Mouse (Mus musculus) forebrain, embryonic 13.5 days (tissue): ENCODE results near the gene Tlr4. TPM values are rescaled to one million over a fixed set of nuclear protein-coding genes. Genes with fewer than 3 reads are reported as not detected.

Experiments
- ATAC-seq: fragments of 200-750 bp; cut with Nextera tagmentation; 2 replicates; pipeline ENCODE4 v1.8.0; 2017
- H3K27ac ChIP-seq: fragments of 300-500 bp; sonication (generic); 2 replicates; pipeline ENCODE4 v1.5.1; 2015; ENCODE audit warnings: inconsistent platforms, mild to moderate bottlenecking, moderate library complexity
- H3K27me3 ChIP-seq: fragments of 300-500 bp; sonication (generic); 2 replicates; pipeline ENCODE4 v1.6.1; 2015; ENCODE audit warnings: mild to moderate bottlenecking, inconsistent platforms
- H3K36me3 ChIP-seq: fragments of 300-500 bp; sonication (generic); 2 replicates; pipeline ENCODE4 v1.6.1; 2015; ENCODE audit warnings: mild to moderate bottlenecking, inconsistent platforms; ENCODE audit not compliant: poor library complexity, severe bottlenecking
- H3K4me1 ChIP-seq: fragments of 300-500 bp; sonication (generic); 2 replicates; pipeline ENCODE4 v1.6.1; 2015; ENCODE audit warnings: inconsistent platforms
- H3K4me2 ChIP-seq: fragments of 300-500 bp; sonication (generic); 2 replicates; pipeline ENCODE4 v1.6.1; 2015; ENCODE audit warnings: inconsistent platforms, mild to moderate bottlenecking, moderate library complexity
- H3K4me3 ChIP-seq: fragments of 300-500 bp; sonication (generic); 2 replicates; pipeline ENCODE4 v1.5.1; 2015; ENCODE audit warnings: mild to moderate bottlenecking, inconsistent platforms
- H3K9ac ChIP-seq: fragments of 300-500 bp; sonication (generic); 2 replicates; pipeline ENCODE4 v1.6.1; 2015; ENCODE audit warnings: mild to moderate bottlenecking, inconsistent platforms
- H3K9me3 ChIP-seq: fragments of 300-500 bp; sonication (generic); replicated peaks from 2 replicates; pipeline ENCODE4 v1.6.1; 2016; ENCODE audit warnings: inconsistent platforms
- WGBS: fragments of 180-500 bp; shearing (Covaris S2); methylation state at CpG from one replicate; pipeline ENCODE4 v1.1.7; 2015; 5-methylcytosine and 5-hydroxymethylcytosine counted together
- polyA plus RNA-seq: library from polyadenylated mRNA; unstranded; fragments of >200 nt; fragmentation: Nextera tagmentation; extraction: Ambion mirVana; gene quantifications from 2 replicates; pipeline ENCODE4 v1.2.1, GENCODE M21; 2015

Tlr4 gene
- polyA plus RNA-seq, 1 experiment from 2014 or later, result 0.56 TPM

DNA sequence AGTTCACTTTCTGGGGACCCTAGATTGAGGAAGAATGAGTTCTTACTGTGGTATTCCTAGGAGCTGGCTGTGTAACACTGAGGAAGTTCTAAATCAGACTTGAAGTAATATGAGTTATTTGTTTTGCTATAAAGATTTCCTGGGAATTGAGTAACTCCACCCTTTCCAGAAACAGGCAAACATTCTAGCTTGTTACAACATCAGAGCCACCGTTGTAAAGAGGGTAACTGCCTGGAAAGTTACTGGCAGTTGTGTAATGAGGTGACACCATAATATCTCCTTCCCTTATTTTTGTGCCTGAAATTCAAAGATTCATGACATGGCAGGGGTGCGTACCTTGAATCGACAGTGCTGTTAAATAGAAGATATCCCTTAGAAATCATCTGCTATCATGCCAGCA lies 24.6 kb downstream of the Tlr4 start:
- H3K9ac ChIP-seq, result no peak overlapping the region
- 90% methylated on average over 3 of the region's 3 CpGs for WGBS
- H3K36me3 ChIP-seq, result no peaks in the 10 kb centered on the region
- H3K27ac ChIP-seq, result no peak overlapping the region
- no peaks in the 10 kb centered on the region for H3K27me3 ChIP-seq
- no peak for ATAC-seq
- H3K4me3 ChIP-seq, result no peak overlapping the region
- H3K4me1 ChIP-seq, result no peaks in the 10 kb centered on the region
- no peaks in the 10 kb centered on the region for H3K9me3 ChIP-seq
- no peak overlapping the region for H3K4me2 ChIP-seq

DNA sequence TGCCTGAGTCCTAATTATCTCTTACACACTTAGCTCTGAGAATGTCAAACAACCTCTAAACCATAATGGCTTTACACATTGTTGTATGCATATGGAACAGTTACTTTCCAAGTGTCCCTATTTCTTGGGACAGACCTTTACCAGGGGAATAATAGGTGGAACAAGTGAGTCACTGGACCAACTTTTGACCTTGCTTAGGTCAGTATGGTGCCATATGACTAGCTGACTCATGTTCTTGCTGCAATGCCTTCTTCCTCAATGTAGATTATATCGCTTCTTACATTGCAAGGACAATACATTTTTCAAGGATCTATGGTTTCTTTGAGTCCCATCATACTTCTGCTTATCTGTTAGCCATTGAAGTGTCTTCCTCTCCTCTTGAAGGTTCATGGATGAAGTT lies 29.6 kb downstream of the Tlr4 start:
- Histone ChIP-seq H3K4me3 (no peak overlapping the region), H3K9ac (no peak overlapping the region), H3K4me1 (no peaks in the 10 kb centered on the region), H3K27me3 (no peaks in the 10 kb centered on the region), H3K27ac (no peak overlapping the region), H3K36me3 (no peaks in the 10 kb centered on the region), H3K9me3 (no peaks in the 10 kb centered on the region), H3K4me2 (no peak overlapping the region)
- WGBS, result 90% methylated on average over 1 of the region's 1 CpGs
- ATAC-seq, result no peak

GRCm38 (mm10) chr4:66869919-66870318 lies 42.5 kb downstream of the Tlr4 start:
- no peaks in the 10 kb centered on the region for H3K4me1 ChIP-seq
- WGBS, result 64% methylated on average over 7 of the region's 7 CpGs
- no peaks in the 10 kb centered on the region for H3K36me3 ChIP-seq
- no peak overlapping the region for H3K27ac ChIP-seq
- H3K9me3 ChIP-seq, result no peaks in the 10 kb centered on the region
- H3K4me2 ChIP-seq, result no peak overlapping the region
- no peaks in the 10 kb centered on the region for H3K27me3 ChIP-seq
- no peak overlapping the region for H3K9ac ChIP-seq
- H3K4me3 ChIP-seq, result no peak overlapping the region
- no peak for ATAC-seq

GRCm38 (mm10) chr4:66872026-66872425 lies 44.6 kb downstream of the Tlr4 start:
- no peak for ATAC-seq
- Histone ChIP-seq H3K27me3 (no peaks in the 10 kb centered on the region), H3K4me1 (no peaks in the 10 kb centered on the region), H3K9me3 (no peaks in the 10 kb centered on the region), H3K27ac (no peak overlapping the region), H3K36me3 (no peaks in the 10 kb centered on the region), H3K9ac (no peak overlapping the region), H3K4me3 (no peak overlapping the region), H3K4me2 (no peak overlapping the region)
- 80% methylated on average over 5 of the region's 5 CpGs for WGBS

DNA sequence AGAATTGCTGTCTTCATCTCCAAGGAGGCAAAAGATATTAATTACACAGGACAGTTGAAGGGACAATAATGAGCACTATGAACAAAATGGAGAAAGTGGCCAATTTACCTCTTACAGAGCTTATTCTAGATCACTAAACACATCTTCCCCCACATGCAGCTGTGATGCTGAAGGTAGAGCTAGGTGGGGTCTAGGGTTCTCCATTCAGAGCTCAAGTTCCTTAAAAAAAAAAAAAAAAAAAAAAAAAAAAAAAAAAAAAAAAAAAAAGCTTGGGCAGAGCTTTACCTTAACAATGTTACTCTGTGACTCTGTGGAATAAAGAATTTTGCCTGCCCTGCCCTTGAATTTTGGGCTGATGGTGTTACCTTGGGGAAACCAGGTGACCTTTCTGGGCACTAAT lies 46.0 kb downstream of the Tlr4 start:
- no peaks in the 10 kb centered on the region for H3K27me3 ChIP-seq
- H3K4me3 ChIP-seq, result no peak overlapping the region
- no peak for ATAC-seq

DNA sequence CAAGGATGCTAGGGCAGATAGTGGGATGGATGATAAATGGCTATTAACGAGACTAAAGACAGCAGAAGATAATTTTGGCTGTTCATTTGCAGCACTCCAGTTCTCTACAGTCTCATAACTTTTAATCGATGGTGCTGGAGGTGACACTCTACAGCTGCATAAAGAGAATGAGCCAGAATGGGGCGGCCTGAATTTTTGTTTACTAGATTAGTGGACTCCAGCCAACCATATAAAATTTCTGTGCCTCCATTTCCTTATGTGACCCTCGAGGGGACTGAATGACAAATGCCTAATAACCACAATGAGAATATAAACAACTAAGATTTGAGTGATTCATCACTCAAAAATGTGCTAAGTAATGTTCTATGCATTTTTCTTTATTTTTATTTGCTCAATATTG lies 48.4 kb downstream of the Tlr4 start:
- no peaks in the 10 kb centered on the region for H3K9me3 ChIP-seq
- H3K9ac ChIP-seq, result no peak overlapping the region
- no peak for ATAC-seq
- no peak overlapping the region for H3K4me2 ChIP-seq
- H3K4me1 ChIP-seq, result no peaks in the 10 kb centered on the region
- H3K4me3 ChIP-seq, result no peak overlapping the region
- H3K27ac ChIP-seq, result no peak overlapping the region
- H3K36me3 ChIP-seq, result no peaks in the 10 kb centered on the region
- no peaks in the 10 kb centered on the region for H3K27me3 ChIP-seq
- 72% methylated on average over 4 of the region's 4 CpGs for WGBS

More for the DNA sequence above, 46.0 kb downstream of the Tlr4 start:
- no peak overlapping the region for H3K4me2 ChIP-seq
- no peak overlapping the region; the same call in 1 of the 2 replicates for H3K27ac ChIP-seq
- no peak overlapping the region for H3K9ac ChIP-seq
- H3K4me1 ChIP-seq, result no peaks in the 10 kb centered on the region
- H3K36me3 ChIP-seq, result no peaks in the 10 kb centered on the region
- H3K9me3 ChIP-seq, result no peaks in the 10 kb centered on the region

DNA sequence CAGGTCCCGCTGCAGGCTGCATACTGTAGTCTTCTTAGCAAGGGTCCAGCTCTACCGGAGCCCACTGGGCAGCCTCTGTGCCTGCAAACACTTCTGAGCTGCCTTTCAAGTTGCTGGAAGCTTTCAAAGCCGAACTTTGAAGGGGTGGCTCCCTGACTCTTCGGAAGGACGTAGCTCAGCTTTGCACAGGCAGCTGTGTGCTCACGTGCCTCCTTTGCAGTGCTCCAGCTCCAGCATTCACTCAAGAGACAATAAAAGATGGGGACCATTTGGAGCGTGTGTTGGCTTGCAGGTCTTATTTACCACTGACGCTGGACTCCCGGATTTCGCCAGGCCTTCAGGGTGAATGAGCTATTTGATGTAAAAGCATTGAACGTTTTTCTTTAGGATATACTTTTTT lies 50.2 kb downstream of the Tlr4 start:
- H3K9ac ChIP-seq, result no peak overlapping the region
- no peaks in the 10 kb centered on the region for H3K36me3 ChIP-seq
- WGBS, result 39% methylated on average over 11 of the region's 11 CpGs
- peak; percentile 55; the same call in 1 of the 2 replicates for ATAC-seq
- no peaks in the 10 kb centered on the region for H3K9me3 ChIP-seq
- no peak overlapping the region for H3K4me3 ChIP-seq
- no peak overlapping the region for H3K27ac ChIP-seq
- H3K4me1 ChIP-seq, result no peaks in the 10 kb centered on the region
- H3K4me2 ChIP-seq, result no peak overlapping the region
- no peaks in the 10 kb centered on the region for H3K27me3 ChIP-seq

DNA sequence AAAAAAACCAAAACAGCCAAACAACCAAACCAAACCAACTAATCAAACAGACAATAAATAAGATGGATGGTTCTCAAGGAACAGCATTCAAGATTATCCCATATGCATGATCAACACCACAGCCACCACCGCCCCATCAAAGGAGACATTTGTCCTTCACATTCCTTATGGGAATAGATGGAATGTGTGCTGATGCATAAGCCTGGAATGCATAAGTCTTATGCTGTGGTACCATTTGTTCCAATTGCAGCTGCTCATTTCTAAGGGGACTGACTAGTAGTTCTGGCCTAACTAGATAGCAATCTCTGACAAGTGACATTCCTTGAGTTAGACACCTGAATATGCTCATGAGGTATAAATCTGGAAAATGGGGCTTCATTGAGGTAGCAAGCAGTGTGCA lies 54.1 kb downstream of the Tlr4 start:
- no peak overlapping the region for H3K4me3 ChIP-seq
- no peak overlapping the region for H3K27ac ChIP-seq
- no peak overlapping the region for H3K9ac ChIP-seq
- no peaks in the 10 kb centered on the region for H3K36me3 ChIP-seq
- no peak overlapping the region for H3K4me2 ChIP-seq
- no peak for ATAC-seq
- no peaks in the 10 kb centered on the region for H3K9me3 ChIP-seq
- H3K4me1 ChIP-seq, result no peaks in the 10 kb centered on the region
- no peaks in the 10 kb centered on the region for H3K27me3 ChIP-seq
- WGBS, result 100% methylated on average over 1 of the region's 1 CpGs

DNA sequence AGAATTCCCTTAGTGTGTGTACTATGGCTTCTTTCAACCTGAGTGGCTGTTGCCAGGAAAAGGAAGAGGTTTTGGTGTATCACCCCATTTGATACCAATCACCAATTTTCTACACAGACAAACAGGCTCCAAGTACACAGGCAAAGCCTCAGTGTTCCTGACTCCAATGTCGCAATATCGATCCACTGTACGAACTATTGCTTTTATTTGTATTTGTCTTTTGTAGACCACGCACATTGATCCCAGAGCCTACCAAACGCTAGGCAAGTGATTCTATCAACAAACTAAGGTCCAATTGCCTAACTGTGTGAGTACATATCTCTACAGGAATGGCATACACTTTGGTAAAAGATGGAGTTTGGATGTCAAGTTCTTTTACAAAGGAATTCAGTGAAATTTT lies 55.9 kb downstream of the Tlr4 start:
- Histone ChIP-seq H3K4me3 (no peak overlapping the region), H3K9me3 (no peaks in the 10 kb centered on the region), H3K36me3 (no peaks in the 10 kb centered on the region), H3K27ac (no peak overlapping the region), H3K4me2 (no peak overlapping the region), H3K4me1 (no peaks in the 10 kb centered on the region), H3K9ac (no peak overlapping the region), H3K27me3 (no peaks in the 10 kb centered on the region)
- 92% methylated on average over 5 of the region's 5 CpGs for WGBS
- no peak for ATAC-seq

GRCm38 (mm10) chr4:66894547-66894946 lies 67.2 kb downstream of the Tlr4 start:
- Histone ChIP-seq H3K4me2 (no peak overlapping the region), H3K9me3 (no peaks in the 10 kb centered on the region), H3K27ac (no peak overlapping the region), H3K27me3 (no peaks in the 10 kb centered on the region), H3K9ac (no peak overlapping the region), H3K4me3 (no peak overlapping the region), H3K36me3 (no peaks in the 10 kb centered on the region), H3K4me1 (no peaks in the 10 kb centered on the region)
- ATAC-seq, result peak; percentile 67; the same call in 1 of the 2 replicates
- 60% methylated on average over 2 of the region's 2 CpGs for WGBS

- Histone ChIP-seq H3K36me3 (no peaks in the 10 kb centered on the region), H3K27me3 (no peaks in the 10 kb centered on the region), H3K27ac (no peak overlapping the region), H3K4me2 (no peak overlapping the region), H3K4me1 (no peaks in the 10 kb centered on the region), H3K9ac (no peak overlapping the region), H3K4me3 (no peak overlapping the region), H3K9me3 (no peaks in the 10 kb centered on the region)
- ATAC-seq, result no peak
- 86% methylated on average over 7 of the region's 7 CpGs for WGBS
Measured at GRCm38 (mm10) chr4:66894981-66895380, 67.6 kb downstream of the Tlr4 start.

- H3K4me3 ChIP-seq, result no peak overlapping the region
- H3K27ac ChIP-seq, result no peak overlapping the region
- no peaks in the 10 kb centered on the region for H3K36me3 ChIP-seq
- no peak overlapping the region for H3K9ac ChIP-seq
- no peaks in the 10 kb centered on the region for H3K9me3 ChIP-seq
- no peaks in the 10 kb centered on the region for H3K4me1 ChIP-seq
- H3K4me2 ChIP-seq, result no peak overlapping the region
- no peaks in the 10 kb centered on the region for H3K27me3 ChIP-seq
- ATAC-seq, result no peak
Measured at GRCm38 (mm10) chr4:66900126-66900525, 72.7 kb downstream of the Tlr4 start.

DNA sequence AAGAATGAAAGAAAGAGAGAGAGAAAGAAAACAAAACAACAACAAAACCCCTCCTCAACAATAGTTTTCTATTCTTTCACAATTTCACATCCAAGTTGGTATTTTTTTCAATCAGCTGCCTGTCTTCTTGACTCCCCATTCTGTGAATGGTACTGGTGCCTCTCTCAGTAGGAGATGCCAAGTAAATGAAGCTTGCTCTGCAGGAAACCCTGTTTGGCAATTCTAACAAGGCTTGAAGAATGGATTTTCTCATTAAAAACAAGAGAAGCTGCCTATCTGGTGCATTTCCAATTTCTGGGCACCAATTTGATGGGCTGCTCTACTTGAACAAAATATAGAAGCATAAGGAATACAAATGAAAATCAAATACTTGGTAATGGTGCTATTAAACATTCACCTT lies 74.1 kb downstream of the Tlr4 start:
- no peaks in the 10 kb centered on the region for H3K36me3 ChIP-seq
- no peaks in the 10 kb centered on the region for H3K9me3 ChIP-seq
- H3K27me3 ChIP-seq, result no peaks in the 10 kb centered on the region
- H3K27ac ChIP-seq, result no peak overlapping the region
- no peak for ATAC-seq
- no peak overlapping the region for H3K9ac ChIP-seq
- H3K4me3 ChIP-seq, result no peak overlapping the region
- no peak overlapping the region for H3K4me2 ChIP-seq
- no peaks in the 10 kb centered on the region for H3K4me1 ChIP-seq
